Mouse (Mus musculus) adrenal gland, postnatal 25 days (tissue): Measurements from ENCODE around the gene D13Ertd608e. TPM values are rescaled to one million over a fixed set of nuclear protein-coding genes. Genes with fewer than 3 reads are reported as not detected.
"Not testable (repeated sequence)": the region's sequence is repeated elsewhere in the genome, so short reads cannot be mapped to it uniquely, and the experiment has no call there.

Experiments
- DNase-seq: peaks from one replicate; pipeline ENCODE4 v3.0.0; 2021; ENCODE audit warnings: mixed read lengths
- long read RNA-seq: library from polyadenylated mRNA; stranded (forward); transcript quantifications from one replicate; pipeline ENCODE4 v2.0.0, GENCODE M21; 2021
- total RNA-seq: library from RNA; stranded (reverse); gene quantifications from 2 replicates; pipeline ENCODE4 v1.2.3, GENCODE M21; 2021

The D13Ertd608e gene
- not detected in 2 replicates for total RNA-seq
- long read RNA-seq: 0 reads

DNA sequence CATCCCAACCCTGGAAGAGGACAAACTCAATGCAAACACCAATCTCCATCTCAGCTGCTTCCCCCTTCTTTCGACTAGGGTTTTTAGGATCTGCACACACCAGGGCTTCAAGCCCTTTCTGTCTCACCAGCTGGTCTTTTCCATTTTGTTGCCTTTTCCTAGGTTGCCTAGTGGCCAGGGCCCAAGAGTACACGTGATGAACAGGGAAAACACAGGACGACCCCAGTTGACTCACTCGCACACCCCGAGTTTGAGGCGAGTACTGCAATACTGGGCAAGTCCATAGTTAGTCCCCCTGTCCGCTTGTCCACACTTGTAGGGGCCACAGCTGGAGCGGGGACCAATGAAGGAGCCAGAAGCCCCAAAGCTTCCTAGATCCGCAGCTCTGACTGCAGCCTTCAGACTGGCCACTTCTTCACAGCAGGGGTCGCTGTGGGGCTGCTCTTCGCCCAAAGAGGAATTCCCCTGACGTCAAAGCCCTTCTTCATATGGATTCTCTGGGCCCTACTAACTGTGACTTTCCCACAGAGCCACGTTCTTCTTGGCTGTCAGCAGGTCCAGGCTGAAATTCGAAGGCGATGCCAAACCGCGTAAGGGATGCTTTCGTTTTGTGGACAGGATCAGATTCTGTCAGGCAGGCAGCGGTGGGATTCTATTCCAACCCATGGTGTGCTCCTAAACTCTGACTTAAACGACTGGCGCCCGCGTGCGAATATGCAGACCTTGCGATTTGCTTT is at the start of gene D13Ertd608e:
D13Ertd608e (plus strand) TSS at position 687 of the 737 bp plus-strand sequence.
- DNase-seq: peak; percentile 45

DNA sequence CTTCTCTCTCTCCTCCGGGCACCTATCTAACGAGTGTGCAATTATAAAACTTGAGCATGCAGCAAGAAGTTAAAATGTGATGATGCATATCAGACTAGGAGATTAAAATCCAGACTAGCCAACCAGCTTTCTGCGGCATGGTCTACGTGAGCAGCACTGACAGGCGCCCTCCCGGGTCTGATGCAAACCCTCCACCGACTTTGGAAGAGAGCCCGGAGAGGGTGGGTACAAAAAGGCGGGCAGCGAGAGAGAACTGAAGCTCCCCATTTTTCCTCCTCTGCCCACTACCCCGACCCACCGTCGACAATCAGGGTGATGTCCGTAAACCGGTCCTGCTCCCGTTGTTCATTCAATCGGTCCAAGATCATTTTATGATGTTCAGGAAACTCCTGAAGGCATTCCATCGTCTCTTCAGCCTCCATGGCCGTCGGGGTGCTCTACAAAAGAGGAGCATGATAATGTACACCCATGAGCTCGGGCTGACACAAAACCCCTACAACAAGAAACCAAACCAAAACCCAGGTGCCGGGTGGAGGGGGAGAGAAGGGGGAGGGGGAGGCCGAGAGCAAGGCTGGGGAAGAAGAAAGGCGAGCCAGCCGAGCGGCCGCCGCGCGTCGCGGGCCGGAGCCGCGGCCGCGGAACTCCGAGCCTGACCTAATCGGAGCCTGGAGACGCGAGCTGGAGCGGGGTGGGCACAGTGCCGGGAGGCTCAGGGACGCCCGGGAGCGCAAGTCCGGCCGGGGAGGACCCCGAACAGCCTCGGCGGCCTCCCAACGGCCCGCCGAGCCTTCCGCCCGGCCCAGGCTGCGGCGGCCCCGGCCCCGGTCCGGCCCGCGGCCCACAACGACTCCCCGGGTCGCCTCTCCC is 45.7 kb upstream of the D13Ertd608e start:
- DNase-seq: peak; percentile 70

DNA sequence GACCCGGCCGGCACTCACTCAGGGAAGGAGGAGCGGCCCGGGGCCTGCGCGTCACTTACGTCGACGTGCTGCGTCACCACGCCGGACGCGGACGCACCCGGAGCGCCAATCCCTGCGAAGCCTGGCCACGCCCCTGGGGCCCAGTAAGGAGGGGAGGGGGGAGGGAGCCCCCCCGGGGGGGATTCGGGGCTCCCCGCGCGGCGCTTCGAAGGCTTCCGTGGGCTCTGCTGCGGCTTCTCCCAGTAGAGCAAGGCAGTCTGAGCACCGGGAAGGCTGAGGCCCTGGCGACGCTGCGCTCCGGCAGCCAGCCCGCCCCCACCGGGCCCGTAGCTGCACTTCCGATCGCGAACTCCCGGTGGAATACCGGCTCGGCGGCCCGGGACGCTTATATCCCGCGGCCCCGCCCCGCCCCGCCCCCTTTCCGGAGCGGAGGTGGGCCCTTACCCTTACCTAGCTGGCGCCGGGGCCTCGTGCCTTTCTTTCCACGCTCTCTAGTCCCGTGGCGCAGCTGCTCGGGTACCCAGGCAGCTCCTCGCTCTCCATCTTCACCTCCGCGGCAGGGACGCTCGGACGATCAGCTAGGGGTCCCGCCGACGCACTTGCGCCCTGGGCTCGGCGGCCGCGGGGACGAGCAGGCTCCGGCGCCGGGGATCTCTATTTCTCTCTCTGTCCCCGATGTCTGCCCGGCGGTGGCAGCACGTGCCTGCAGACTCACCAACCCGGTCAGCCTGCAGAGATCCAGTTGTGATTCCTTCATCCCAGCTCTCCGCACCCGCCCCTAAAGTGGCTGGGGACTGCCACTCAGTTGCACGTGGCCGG is 44.8 kb upstream of the D13Ertd608e start, which contains the start of gene Zfp131:
Zfp131 (minus strand) TSS at position 129 of the 819 bp plus-strand sequence.
- DNase-seq: peak; percentile 97

DNA sequence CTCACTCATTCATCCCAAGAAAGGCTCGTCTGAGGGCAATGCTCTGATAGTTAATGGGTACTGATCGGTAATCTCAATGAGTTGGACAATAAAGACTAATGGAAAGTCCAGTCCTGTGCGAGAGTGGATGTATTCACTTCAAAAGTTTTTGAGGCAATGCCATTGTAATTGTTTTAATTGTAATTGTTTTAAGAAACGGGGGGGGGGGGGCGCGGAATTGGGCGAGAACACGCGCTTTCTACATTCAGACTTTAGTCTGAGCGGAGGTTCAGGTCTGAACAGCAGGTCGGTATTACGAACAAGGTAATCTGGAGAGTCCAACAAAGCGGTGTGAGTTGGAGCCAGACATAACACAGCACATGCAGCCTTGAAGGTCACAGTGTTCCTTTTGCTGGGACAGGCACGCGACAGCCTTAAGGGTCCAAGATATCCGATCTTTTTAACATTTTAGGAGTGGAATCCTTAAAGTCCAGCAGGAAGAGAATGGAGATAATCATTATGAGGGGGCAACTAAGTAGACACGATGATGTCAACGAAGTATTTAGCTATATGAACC is 44.1 kb upstream of the D13Ertd608e start:
- DNase-seq: no peak

DNA sequence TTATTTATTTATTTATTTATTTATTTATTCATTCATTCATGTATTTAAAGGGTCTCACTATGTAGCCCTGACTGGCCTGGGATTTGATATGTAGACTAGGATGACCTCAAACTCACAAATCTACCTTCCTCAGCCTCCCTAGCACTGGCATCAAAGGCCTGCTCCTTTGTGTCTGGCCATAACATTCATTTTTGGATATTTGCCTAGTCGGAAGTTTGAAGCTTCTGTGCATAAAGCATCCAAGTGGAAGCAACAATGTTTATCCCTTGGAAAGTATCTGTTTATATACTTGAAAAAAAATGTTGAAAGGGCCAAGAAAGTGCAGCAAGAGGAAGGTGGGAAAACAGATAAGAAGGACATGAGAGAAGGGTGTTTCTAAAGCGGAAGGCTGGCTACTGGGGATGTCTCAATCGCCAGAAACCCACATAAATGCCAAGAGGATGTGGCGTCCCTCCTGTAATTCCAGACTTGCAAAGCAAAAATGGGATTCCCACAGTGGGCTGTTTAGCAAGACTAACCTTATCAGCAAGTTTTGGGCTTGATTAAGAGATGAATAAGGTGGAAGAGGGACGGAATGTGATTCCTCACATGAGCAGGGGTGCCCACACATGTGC is 42.9 kb upstream of the D13Ertd608e start:
- DNase-seq: no peak

DNA sequence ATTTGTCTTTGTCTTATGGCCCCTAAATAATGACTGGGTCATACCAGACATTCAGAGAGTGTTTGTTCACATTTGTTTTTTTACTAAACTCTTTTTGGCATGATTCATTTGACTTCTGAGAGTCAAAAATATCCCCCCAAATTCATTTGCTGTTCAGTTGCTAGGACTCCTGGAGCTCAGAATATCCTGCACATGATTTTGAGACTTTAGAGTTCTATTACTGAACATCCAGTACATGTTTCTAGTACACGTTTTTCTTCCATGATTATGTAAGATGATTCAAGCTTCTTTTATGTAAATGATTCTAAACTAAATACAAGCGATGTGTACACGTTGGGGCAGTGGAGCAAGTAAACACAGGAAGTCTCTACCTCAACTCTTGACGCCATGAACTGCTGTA is 38.1 kb upstream of the D13Ertd608e start:
- no peak for DNase-seq

DNA sequence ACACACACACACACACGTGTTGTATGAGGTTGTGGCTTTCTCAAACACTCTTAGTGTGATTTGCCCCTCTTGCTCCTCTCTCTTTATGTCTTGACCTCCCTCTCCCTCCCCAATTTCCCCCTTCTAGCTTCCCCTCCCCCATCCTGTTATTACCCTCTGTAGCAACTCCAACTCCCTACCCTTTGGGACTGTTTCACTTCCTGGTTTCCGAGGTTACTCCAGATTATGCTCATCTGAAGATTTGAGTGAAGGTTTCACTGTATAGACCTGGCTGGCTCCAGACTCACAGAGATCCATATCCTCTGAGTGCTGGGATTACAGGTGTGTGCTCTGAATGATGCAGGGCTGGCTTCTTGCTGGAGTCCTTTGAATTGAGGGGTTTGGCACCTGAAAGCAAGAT is 26.9 kb upstream of the D13Ertd608e start:
- DNase-seq: no peak

DNA sequence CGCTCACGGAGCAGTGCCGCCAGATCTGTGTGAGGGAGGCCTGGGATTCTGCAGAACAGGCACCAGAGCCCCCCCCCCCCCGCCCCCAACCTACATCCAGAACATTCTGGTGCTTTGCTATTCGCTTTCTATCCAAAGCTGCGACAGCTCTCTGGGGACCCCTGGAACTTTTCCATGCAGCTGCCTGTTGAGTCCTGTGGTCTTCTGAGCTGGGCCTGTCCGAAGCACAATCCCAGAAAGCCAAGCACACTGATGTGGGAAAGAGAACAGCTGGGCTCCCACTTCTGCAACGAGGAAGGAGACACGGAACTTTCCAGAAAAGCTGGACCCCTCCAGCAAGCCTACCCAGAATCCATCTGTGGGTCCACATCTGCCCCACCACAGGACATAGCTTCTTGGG is 25.8 kb upstream of the D13Ertd608e start:
- DNase-seq: no peak

DNA sequence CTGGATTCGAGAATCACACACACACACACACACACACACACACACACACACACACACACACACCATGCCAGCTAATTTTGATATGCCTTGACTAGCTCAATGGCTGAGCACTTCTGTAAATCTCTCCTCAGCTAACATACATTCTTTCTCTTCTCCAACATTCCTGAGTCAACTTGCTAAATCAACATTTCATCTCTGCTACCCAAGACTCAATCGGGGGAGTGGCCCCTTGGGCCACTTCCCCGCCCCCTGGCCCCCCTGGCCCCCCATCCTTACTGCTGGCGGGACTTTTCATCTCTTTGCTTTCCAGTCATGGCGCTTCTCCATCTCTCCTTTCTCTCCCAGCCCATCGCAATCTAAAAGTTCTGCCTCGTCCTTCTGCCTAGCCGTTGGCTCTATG is 19.0 kb upstream of the D13Ertd608e start:
- no peak for DNase-seq

DNA sequence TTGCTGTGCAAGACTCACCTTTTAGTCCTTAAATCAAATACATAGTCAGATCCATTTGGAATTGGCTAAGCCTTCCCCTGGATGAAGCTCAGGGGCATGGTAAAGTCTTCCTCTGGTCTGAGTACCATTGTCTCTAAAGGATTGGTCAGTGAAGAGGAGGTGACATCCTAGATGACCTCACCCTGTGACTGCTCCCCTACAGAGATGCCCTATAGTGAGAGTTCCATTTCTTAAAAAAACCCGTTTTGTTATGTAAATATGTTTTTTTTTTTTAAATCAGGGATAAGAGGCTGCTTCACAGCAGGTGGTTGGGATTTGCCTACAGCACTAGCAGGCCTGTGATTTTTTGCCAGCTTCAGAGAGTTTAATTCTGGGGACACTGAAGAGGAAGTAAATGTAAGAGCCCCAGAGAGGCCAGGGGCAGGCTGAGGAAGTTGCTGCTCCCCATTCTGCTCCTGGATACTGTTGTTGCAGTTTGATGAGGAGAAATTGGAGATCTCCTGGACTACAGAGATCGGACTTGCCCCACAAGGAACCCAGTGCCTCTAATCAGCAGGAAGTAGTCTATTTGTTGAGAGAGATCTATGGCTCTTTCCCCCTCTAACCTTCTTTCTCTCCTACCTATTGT is 18.1 kb upstream of the D13Ertd608e start:
- DNase-seq: no peak

DNA sequence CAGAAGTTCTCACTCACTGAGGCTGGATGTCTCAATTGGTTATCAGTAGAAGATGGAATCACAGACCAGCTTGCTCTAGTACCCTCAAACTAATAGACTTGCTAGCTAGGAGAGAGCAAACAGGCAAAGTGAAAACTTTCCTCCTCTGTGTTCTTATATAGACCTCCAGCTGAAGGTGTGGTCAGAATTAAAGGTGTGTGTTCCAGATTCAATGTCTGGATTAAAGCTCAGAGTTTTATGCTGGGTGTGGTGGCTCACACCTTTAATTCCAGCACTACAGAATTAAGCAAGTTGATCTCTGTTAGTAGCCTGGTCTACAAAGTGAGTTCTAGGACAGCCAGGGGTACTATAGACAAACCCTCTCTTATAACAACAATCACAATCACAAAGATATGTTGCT is 5.7 kb upstream of the D13Ertd608e start, which contains the start of gene AF067063:
AF067063 (minus strand) TSS at position 101 of the 400 bp plus-strand sequence.
- DNase-seq: not testable (repeated sequence)

DNA sequence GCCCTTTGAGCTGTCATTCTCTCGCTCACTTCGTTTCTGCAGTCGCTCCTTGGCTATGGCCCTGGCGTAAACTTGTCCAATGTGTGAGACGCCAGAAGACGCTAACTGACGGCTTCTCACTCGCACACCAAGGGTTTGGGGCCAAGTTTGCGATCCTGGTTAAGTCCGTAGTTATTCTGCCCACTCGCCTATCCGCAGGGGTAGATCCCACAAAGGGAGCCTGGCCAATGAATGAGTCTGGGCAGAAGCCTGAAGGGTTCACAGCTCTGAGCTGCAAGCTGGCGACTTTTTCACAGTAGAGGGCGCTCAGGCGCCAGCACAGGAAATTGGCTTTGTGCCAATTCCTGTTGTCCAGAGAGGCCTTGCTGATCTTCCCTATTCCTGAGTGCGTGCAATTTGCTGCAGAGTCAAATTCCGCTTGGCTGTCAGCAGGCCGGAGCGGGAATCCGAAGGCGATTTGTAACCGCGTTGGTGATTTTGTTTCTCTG is 562 bp downstream of the D13Ertd608e start:
- peak; percentile 4 for DNase-seq

DNA sequence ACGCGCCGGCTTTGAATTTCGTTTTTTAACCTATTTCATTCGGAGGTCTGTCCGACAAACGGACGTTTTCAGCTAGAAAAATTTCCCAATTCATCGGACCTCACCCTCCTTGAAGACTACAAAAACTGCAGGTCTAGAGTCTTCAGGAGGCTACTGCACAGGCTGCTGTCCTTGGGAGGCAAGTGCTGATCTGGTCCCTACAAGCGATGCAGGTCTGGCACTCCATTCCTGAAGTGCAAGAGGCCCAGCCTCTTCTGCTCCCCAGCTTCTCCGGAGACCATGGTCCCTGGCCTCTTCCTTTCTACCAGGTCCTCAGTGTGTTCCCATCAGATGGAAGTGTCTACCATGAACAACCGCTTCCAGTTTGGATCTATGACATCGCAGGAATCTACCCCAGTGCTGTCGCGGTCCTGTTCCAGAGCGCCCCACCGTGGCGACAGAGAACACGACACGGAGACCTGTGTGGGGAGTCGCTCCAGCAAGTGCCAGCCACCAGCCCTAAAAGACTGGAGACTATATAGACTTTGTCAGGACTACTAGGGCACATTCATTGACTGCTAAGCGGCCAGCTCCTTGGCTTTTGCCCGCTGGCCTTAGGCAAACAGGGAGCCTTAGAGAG is 2.0 kb downstream of the D13Ertd608e start:
- peak; percentile 48 for DNase-seq

DNA sequence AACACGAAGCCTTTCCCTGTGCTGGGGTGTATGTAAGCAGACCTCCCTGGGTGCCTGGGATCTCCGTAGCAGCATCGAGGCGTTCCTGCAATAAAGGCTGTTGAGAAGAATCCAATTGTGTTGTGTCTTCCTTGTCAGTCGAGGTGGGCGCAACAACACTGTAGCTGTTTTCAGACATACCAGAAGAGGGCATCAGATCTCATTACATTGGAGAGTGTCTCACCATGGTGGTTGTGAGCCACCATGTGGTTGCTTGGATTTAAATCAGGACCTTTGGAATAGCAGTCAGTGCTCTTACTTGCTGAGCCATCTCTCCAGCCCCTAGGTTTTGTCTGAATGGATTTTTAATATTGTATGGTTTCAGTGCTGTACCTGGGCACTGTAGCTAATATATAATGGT is 4.2 kb downstream of the D13Ertd608e start:
- not testable (repeated sequence) for DNase-seq

DNA sequence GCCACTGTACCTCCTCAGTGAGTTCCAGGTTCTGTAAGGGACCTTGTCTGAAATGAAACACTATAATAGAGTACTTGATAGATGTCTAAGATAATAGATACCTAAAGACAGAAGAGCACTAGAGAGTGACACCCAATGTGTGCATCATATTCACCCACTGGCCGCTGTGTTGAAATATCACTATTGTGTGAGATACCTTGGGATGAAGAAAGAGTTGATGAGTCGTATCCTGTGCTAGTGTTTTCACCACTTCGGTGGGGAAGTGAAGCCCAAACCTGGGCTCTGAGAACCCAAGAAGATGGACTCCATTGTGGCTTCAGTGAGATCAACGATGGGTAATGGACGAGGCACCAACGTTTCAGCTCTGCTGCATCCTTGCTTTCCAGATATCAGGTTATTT is 26.6 kb downstream of the D13Ertd608e start:
- DNase-seq: not testable (repeated sequence)

DNA sequence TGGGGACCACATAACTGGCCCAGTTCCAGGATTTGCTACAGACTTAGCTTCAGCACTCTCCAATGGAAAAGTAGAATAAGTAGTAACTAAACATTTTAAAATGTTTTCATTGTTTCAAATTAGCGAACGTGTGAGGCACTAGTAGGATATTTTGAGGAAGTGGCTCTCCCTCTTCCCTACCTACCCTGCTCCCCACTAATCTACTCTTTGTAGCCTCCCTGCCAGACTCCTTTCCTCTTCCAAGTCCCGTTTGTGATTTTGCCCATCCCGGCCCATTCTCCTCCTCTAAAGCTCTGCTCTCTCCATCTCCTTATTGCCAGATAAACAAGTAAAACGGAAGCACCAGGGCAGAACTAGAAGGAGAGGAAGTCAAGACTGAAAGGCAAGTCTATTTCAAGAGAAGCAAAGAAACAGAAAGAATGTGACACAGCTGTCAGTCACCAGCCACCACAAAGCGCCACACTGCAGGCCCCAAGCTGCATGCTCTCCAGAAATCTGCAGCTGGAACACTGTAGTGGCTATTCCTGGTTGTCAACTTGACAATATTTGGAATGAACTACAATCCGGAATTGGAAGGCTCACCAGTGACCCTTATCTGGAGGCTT is 28.7 kb downstream of the D13Ertd608e start:
- not testable (repeated sequence) for DNase-seq

DNA sequence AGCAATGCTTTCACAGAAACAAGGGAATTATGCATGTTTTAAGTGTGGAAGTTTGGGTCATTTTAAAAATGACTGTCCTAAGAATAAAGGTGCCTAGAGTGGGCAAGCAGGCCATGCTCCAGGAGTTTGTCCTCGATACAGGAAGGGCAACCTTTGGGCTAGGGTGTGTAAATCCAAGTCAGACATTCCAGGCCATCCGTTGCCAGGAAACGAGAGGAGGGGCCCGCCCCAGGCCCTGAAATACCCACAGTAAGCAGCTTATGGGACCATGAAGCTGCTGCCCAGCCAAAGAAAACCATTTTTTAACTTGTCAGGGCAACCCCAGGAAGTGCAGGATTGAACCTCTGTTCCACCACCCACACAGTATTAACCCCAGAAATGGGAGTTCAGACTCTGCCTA is 51.1 kb downstream of the D13Ertd608e start:
- DNase-seq: not testable (repeated sequence)

DNA sequence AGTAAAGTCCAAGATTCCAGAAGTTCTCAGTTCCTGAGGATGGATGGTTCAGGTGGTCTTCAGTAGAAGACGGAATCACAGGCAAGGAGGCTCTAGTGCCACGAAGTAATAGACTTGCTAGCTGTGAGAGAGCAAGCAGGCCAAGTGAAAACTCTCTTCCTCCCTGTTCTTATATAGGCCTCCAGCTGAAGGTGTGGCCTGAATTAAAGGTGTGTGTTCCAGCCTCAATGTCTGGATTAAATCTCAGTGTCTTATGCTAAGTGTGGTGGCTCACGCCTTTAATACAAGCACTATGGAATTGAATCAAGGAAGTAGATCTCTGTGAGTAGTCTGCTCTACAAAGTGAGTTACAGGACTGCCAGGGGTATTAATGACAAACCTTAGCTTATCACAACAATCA is 58.9 kb downstream of the D13Ertd608e start, which contains the start of gene Tcstv1:
Tcstv1 (minus strand) TSS at position 101 of the 400 bp plus-strand sequence.
- DNase-seq: not testable (repeated sequence)
